Comparison of ENCODE assay signal across 24 mouse cellular contexts in genomic region chr11:20734066-20734465, GRCm38 (mm10). TPM values are rescaled to one million over a fixed set of nuclear protein-coding genes. Genes with fewer than 3 reads are reported as not detected.
DNase-seq lines count a peak whose midpoint lies in the region; ATAC-seq and TF ChIP-seq lines count a peak whose summit lies in the region.
"Had no signal": no experiment of that assay in that cellular context is flagged by ENCODE, and none has a peak within 500 bp of the region (broad histone marks: within the 10 kb centered on the region; RNA-seq: fewer than 3 reads in every experiment).

No protein-coding gene starts in this region.

- H3K27ac ChIP-seq in heart, embryonic 15.5 days: peak overlapping the region; percentile 21; the same call in 1 of the 2 replicates
- no peak overlapping the region for H3K27ac ChIP-seq in kidney, embryonic 14.5 days (ENCODE audit: low read depth, low read length)
- H3K27ac ChIP-seq in lung, embryonic 15.5 days: peak overlapping the region; percentile 45
- H3K27ac ChIP-seq in cortical plate, adult 2 months (ENCODE audit: insufficient read depth, low read length): peak overlapping the region; percentile 35
- H3K27ac ChIP-seq: embryonic facial prominence, embryonic 15.5 days; heart, embryonic 13.5 days; intestine, embryonic 15.5 days; midbrain, embryonic 15.5 days; stomach, embryonic 15.5 days had no signal

- DNase-seq in heart, postnatal 25 days (ENCODE audit: low spot score): no peak
- no peak for DNase-seq in kidney, postnatal 10 days
- no peak for DNase-seq in lung, postnatal 4 days
- DNase-seq in cerebellum, postnatal 4 days (ENCODE audit: low spot score in 2 of 2): no peak
- DNase-seq: adrenal gland, postnatal 14 days; cerebellum, adult 11-12 months; cerebellum, postnatal 14 days; forebrain, postnatal 0 days; left cerebral cortex, postnatal 4 days; liver; spleen, adult 18-20 months had no signal

- no peak for TF ChIP-seq POLR2A in cortical plate, adult 2 months (IDR thresholded peaks at IDR 0.05; ENCODE audit: extremely low read depth, insufficient read depth, low read length)

- peaks cover 15% of the 10 kb centered on the region for H3K4me1 ChIP-seq in heart, embryonic 15.5 days (replicated peaks)
- H3K4me1 ChIP-seq in kidney, embryonic 14.5 days (ENCODE audit: control insufficient read depth, insufficient read depth, low read length): peaks cover 11% of the 10 kb centered on the region
- peaks cover 17% of the 10 kb centered on the region for H3K4me1 ChIP-seq in lung, embryonic 15.5 days
- no peaks in the 10 kb centered on the region; the same call in 1 of the 2 replicates for H3K4me1 ChIP-seq in cortical plate, adult 2 months (ENCODE audit: control insufficient read depth, insufficient read depth, low read length)

- H3K9ac ChIP-seq in heart, embryonic 15.5 days: no peak overlapping the region
- H3K9ac ChIP-seq in kidney, embryonic 14.5 days (ENCODE audit: low read depth, low read length): peak overlapping the region; percentile 18; the same call in 1 of the 2 replicates
- H3K9ac ChIP-seq in lung, embryonic 15.5 days: no peak overlapping the region
- H3K9ac ChIP-seq: embryonic facial prominence, embryonic 15.5 days; forebrain, postnatal 0 days; heart, embryonic 13.5 days; intestine, embryonic 15.5 days; midbrain, embryonic 15.5 days; stomach, embryonic 15.5 days had no signal

- no peaks in the 10 kb centered on the region for H3K36me3 ChIP-seq in heart, embryonic 15.5 days
- H3K36me3 ChIP-seq in kidney, embryonic 14.5 days (ENCODE audit: control insufficient read depth, insufficient read depth, low read length): no peaks in the 10 kb centered on the region
- H3K36me3 ChIP-seq in lung, embryonic 15.5 days: no peaks in the 10 kb centered on the region
- H3K36me3 ChIP-seq: embryonic facial prominence, embryonic 15.5 days; intestine, embryonic 15.5 days; midbrain, embryonic 15.5 days; stomach, embryonic 15.5 days had no signal

- no peaks in the 10 kb centered on the region for H3K27me3 ChIP-seq in heart, embryonic 15.5 days
- H3K27me3 ChIP-seq in kidney, embryonic 14.5 days (ENCODE audit: control insufficient read depth, insufficient read depth, low read length): no peaks in the 10 kb centered on the region
- no peaks in the 10 kb centered on the region for H3K27me3 ChIP-seq in lung, embryonic 15.5 days
- H3K27me3 ChIP-seq: embryonic facial prominence, embryonic 15.5 days; heart, embryonic 13.5 days; intestine, embryonic 15.5 days; megakaryocyte, embryonic 14.5 days; midbrain, embryonic 15.5 days; stomach, embryonic 15.5 days had no signal

- H3K4me2 ChIP-seq in heart, embryonic 15.5 days: no peak overlapping the region
- no peak overlapping the region for H3K4me2 ChIP-seq in kidney, embryonic 14.5 days (replicated peaks; ENCODE audit: low read depth, low read length)
- no peak overlapping the region for H3K4me2 ChIP-seq in lung, embryonic 15.5 days
- H3K4me2 ChIP-seq: embryonic facial prominence, embryonic 15.5 days; heart, embryonic 13.5 days; intestine, embryonic 15.5 days; midbrain, embryonic 15.5 days; stomach, embryonic 15.5 days had no signal

- intact Hi-C loops in heart, postnatal 25 days (cut with DNase I): no loop called here

- 63% methylated on average over 3 of the region's 3 CpGs for WGBS in heart, embryonic 15.5 days
- WGBS in kidney, embryonic 14.5 days: 27% methylated on average over 3 of the region's 3 CpGs
- WGBS in lung, embryonic 15.5 days: 45% methylated on average over 3 of the region's 3 CpGs

- ATAC-seq in heart, embryonic 15.5 days (replicated peaks; ENCODE audit: insufficient number of reproducible peaks, insufficient read depth, low FRiP score, low read depth): no peak
- no peak for ATAC-seq in kidney, embryonic 14.5 days (ENCODE audit: low FRiP score, low TSS enrichment)
- ATAC-seq in lung, embryonic 15.5 days (ENCODE audit: borderline replicate concordance, extremely low read depth, low FRiP score, low TSS enrichment): no peak
- ATAC-seq: activated CD4-positive, CD25-positive, alpha-beta regulatory T cell, adult 4 months; forebrain, postnatal 0 days; intestine, embryonic 15.5 days; midbrain, embryonic 15.5 days had no signal

- no peak for TF ChIP-seq CTCF in cortical plate, adult 2 months (IDR thresholded peaks at IDR 0.05; ENCODE audit: extremely low read depth, insufficient read depth, low read length)

- no peak overlapping the region for H3K4me3 ChIP-seq in heart, embryonic 15.5 days
- no peak overlapping the region for H3K4me3 ChIP-seq in kidney, embryonic 14.5 days (ENCODE audit: low read length)
- no peak overlapping the region for H3K4me3 ChIP-seq in lung, embryonic 15.5 days
- H3K4me3 ChIP-seq in cortical plate, adult 2 months (ENCODE audit: insufficient read depth, low read length): no peak overlapping the region
- H3K4me3 ChIP-seq: embryonic facial prominence, embryonic 15.5 days; heart, embryonic 13.5 days; intestine, embryonic 15.5 days; midbrain, embryonic 15.5 days; myocyte; stomach, embryonic 15.5 days had no signal

- H3K9me3 ChIP-seq in heart, embryonic 15.5 days (replicated peaks): no peaks in the 10 kb centered on the region
- H3K9me3 ChIP-seq in kidney, embryonic 14.5 days (ENCODE audit: control insufficient read depth, low read length): no peaks in the 10 kb centered on the region
- H3K9me3 ChIP-seq in lung, embryonic 15.5 days: no peaks in the 10 kb centered on the region
- H3K9me3 ChIP-seq: embryonic facial prominence, embryonic 15.5 days; G1E; heart, embryonic 13.5 days; intestine, embryonic 15.5 days; megakaryocyte, embryonic 14.5 days; midbrain, embryonic 15.5 days; stomach, embryonic 15.5 days had no signal

RNA-seq across cellular contexts. Expression of gene Aftph, which starts 7.3 kb away (rescaled TPM):
- 9.2 and 11.9 TPM in 2 replicates for polyA plus RNA-seq in heart, embryonic 15.5 days (2015; fragmentation: Nextera tagmentation; extraction: Ambion mirVana)
- total RNA-seq in heart, postnatal 25 days (2021): 10 to 100 TPM; 21.3 to 25.5 TPM
- 14.9 and 24.5 TPM in 2 replicates for polyA plus RNA-seq in kidney, embryonic 14.5 days (2014; fragmentation: Nextera tagmentation; extraction: Ambion mirVana)
- 18.4 and 19.7 TPM in 2 replicates for polyA plus RNA-seq in lung, embryonic 15.5 days (2015; fragmentation: Nextera tagmentation; extraction: Ambion mirVana)
- 82.7 and 98.6 TPM in 2 replicates for polyA plus RNA-seq in cortical plate, adult 2 months (2012; rRNA removed)
